ENCODE assay signal across 8 mouse cellular contexts in the genomic region with DNA sequence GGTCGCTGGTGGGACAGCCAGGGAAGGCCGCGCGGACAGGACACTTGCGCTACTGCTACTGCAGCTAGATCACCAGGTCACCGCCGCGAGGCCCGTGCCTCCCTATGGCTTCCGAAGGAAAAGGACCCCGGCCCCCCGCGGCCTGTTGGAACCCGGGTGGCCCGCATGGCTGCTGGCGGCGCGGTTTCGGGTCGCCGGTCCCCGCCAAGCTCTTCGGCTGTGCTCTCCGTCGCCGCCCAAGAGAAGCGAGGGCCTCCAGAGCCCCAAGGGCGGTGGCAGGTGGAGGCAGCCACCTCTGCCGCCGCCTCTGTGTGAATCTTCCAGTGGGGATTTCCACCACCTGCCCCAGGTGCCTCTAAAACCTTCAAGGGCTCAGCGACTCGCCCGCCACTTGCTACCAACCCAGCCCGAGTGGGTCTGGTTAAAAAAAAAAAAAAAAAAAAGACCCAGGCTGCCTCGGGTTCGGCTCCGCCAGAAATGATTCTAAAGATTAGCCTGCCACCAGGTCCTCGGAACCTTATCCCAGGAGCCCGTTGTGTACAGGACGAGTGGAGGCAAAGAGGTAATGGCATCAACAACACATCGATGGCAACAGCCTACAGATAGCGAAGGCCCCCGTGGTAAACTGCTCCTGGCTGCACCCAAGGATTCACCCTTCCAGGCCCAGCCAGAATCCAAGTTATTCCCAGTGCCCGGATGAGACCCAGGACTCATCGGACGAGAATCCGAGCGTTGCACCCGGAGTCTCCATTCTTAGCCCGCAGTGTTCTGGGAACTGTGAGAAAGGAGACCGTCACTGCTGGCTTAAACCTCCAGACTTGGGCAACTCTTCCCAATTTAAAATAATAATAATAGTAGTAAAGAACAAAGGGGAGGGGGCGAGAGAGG. TPM values are rescaled to one million over a fixed set of nuclear protein-coding genes. Genes with fewer than 3 reads are reported as not detected.
DNase-seq lines count a peak whose midpoint lies in the region; ATAC-seq and TF ChIP-seq lines count a peak whose summit lies in the region.

No protein-coding gene starts in this region.

- 0 out of 2 replicates have a peak overlapping the region, but pooled peaks have one; percentile 84 for H3K4me2 ChIP-seq in CH12.LX (ENCODE audit: insufficient read depth, low read depth, poor library complexity, severe bottlenecking)
- peak overlapping the region; percentile 66 for H3K4me2 ChIP-seq in forebrain, postnatal 0 days (ENCODE audit: low read depth)
- peak overlapping the region; percentile 38 for H3K4me2 ChIP-seq in liver, embryonic 16.5 days (ENCODE audit: low read depth, low read length)

- peak overlapping the region; percentile 58 for H3K4me3 ChIP-seq in erythroblast, embryonic 14.5 days (replicated peaks)
- H3K4me3 ChIP-seq in CH12.LX (replicated peaks in 1 of 3; ENCODE audit: low read depth in 2 of 3, low read length in 2 of 3, poor library complexity in 1 of 3), result no peak overlapping the region
- H3K4me3 ChIP-seq in forebrain, postnatal 0 days (ENCODE audit: low read depth, low read length), result peak overlapping the region; percentile 40
- peak overlapping the region; percentile 65 for H3K4me3 ChIP-seq in liver, embryonic 16.5 days (ENCODE audit: low read depth, low read length)

- H3K27me3 ChIP-seq in erythroblast, embryonic 14.5 days (ENCODE audit: control insufficient read depth), result peaks cover 94% of the 10 kb centered on the region
- H3K27me3 ChIP-seq in CH12.LX (replicated peaks), result peaks cover 21% of the 10 kb centered on the region
- H3K27me3 ChIP-seq in forebrain, postnatal 0 days (ENCODE audit: insufficient read depth, low read length), result peaks cover 87% of the 10 kb centered on the region
- peaks cover 75% of the 10 kb centered on the region for H3K27me3 ChIP-seq in liver, embryonic 16.5 days (ENCODE audit: control insufficient read depth, insufficient read depth, low read depth, low read length)

- no peak for TF ChIP-seq CTCF in CH12.LX (conservative IDR thresholded peaks at IDR 0.05 in 1 of 2, IDR thresholded peaks at IDR 0.05 in 1 of 2; ENCODE audit: low read depth in 2 of 2, low read length in 2 of 2)
- TF ChIP-seq CTCF in forebrain, postnatal 0 days (IDR thresholded peaks at IDR 0.05; ENCODE audit: low read depth), result no peak

- no peaks in the 10 kb centered on the region for H3K79me2 ChIP-seq in CH12.LX (replicated peaks; ENCODE audit: control insufficient read depth, extremely low read depth, insufficient read depth, poor library complexity, severe bottlenecking)

- no peak for DNase-seq in CH12.LX (ENCODE audit: extremely low read depth)
- no peak for DNase-seq in forebrain, postnatal 0 days
- DNase-seq in retina, postnatal 1 day, result no peak
- no peak for DNase-seq in layer of hippocampus, postnatal 14 days (ENCODE audit: low spot score in 2 of 2)
- no peak for DNase-seq in right cerebral cortex, postnatal 4 days

- H3K36me3 ChIP-seq in erythroblast, embryonic 14.5 days (ENCODE audit: control insufficient read depth), result no peaks in the 10 kb centered on the region
- H3K36me3 ChIP-seq in CH12.LX (replicated peaks in 1 of 2; ENCODE audit: control insufficient read depth in 1 of 2, insufficient read depth in 1 of 2, low read length in 1 of 2), result no peaks in the 10 kb centered on the region
- H3K36me3 ChIP-seq in forebrain, postnatal 0 days (ENCODE audit: insufficient read depth), result no peaks in the 10 kb centered on the region
- no peaks in the 10 kb centered on the region for H3K36me3 ChIP-seq in liver, embryonic 16.5 days (ENCODE audit: control insufficient read depth, insufficient read depth)

- dilution Hi-C loops in CH12.LX (cut with MboI; ENCODE audit: extremely low pct_ligation_motif_present, extremely low pct_unique_long_range_greater_than_20kb, low sequenced_read_pairs), result no loop called here

- in situ Hi-C loops in CH12.LX (cut with MboI; ENCODE audit: low pct_ligation_motif_present, low pct_unique_long_range_greater_than_20kb, low sequenced_read_pairs), result loop anchor here (10.0 kb wide), 2 partner anchors 305 to 515 kb away; a partner anchor contains a TSS

- H3K27ac ChIP-seq in CH12.LX (ENCODE audit: insufficient read depth, low read depth), result no peak overlapping the region
- H3K27ac ChIP-seq in forebrain, postnatal 0 days (ENCODE audit: low read depth, low read length), result no peak overlapping the region
- peak overlapping the region; percentile 58 for H3K27ac ChIP-seq in liver, embryonic 16.5 days (ENCODE audit: low read length)

- no peak for TF ChIP-seq EP300 in CH12.LX (IDR thresholded peaks at IDR 0.05; ENCODE audit: low read length)

- peaks cover 3% of the 10 kb centered on the region; the same call in 1 of the 2 replicates for H3K9me3 ChIP-seq in erythroblast, embryonic 14.5 days (ENCODE audit: control insufficient read depth, low read length)
- H3K9me3 ChIP-seq in CH12.LX (replicated peaks; ENCODE audit: low read length), result no peaks in the 10 kb centered on the region
- no peaks in the 10 kb centered on the region for H3K9me3 ChIP-seq in forebrain, postnatal 0 days (ENCODE audit: low read length)
- no peaks in the 10 kb centered on the region for H3K9me3 ChIP-seq in liver, embryonic 16.5 days (replicated peaks; ENCODE audit: control insufficient read depth, low read length)

- TF ChIP-seq POLR2A in CH12.LX (IDR thresholded peaks at IDR 0.05; ENCODE audit: low read depth, low read length), result no peak

- WGBS in forebrain, postnatal 0 days, result 6% methylated on average over 52 of the region's 52 CpGs
- WGBS in liver, embryonic 16.5 days (ENCODE audit: insufficient replicate concordance), result 3% methylated on average over 52 of the region's 52 CpGs

- H3K9ac ChIP-seq in CH12.LX (ENCODE audit: insufficient read depth, low read depth), result no peak overlapping the region
- peak overlapping the region; percentile 35; the same call in 1 of the 2 replicates for H3K9ac ChIP-seq in forebrain, postnatal 0 days
- peak overlapping the region; percentile 66 for H3K9ac ChIP-seq in liver, embryonic 16.5 days (ENCODE audit: low read depth, low read length)

- TF ChIP-seq RAD21 in CH12.LX (IDR thresholded peaks at IDR 0.05; ENCODE audit: low read depth, low read length), result no peak

- ATAC-seq in erythroblast, adult 5-6 weeks (replicated peaks; ENCODE audit: low FRiP score, poor library complexity, severe bottlenecking), result no peak
- no peak for ATAC-seq in forebrain, postnatal 0 days
- no peak for ATAC-seq in liver, embryonic 16.5 days (ENCODE audit: low read depth)

- H3K4me1 ChIP-seq in erythroblast, embryonic 14.5 days (ENCODE audit: control insufficient read depth), result peaks cover under 1% of the 10 kb centered on the region
- H3K4me1 ChIP-seq in CH12.LX (ENCODE audit: control insufficient read depth in 1 of 2, insufficient read depth in 2 of 2), result peaks cover 0 to 28% of the 10 kb centered on the region in 2 experiments; a peak in 2 of 4 replicates
- peaks cover 8% of the 10 kb centered on the region; the same call in 1 of the 2 replicates for H3K4me1 ChIP-seq in forebrain, postnatal 0 days (ENCODE audit: insufficient read depth)
- peaks cover 8% of the 10 kb centered on the region for H3K4me1 ChIP-seq in liver, embryonic 16.5 days (ENCODE audit: control insufficient read depth, low read depth, low read length)

TF ChIP-seq in CH12.LX, 34 proteins besides CTCF, POLR2A, EP300 and RAD21:
- TF ChIP-seq TCF12 (IDR thresholded peaks at IDR 0.05; ENCODE audit: low read depth, low read length), result no peak
- no peak for TF ChIP-seq IRF4 (IDR thresholded peaks at IDR 0.05; ENCODE audit: low read depth, low read length)
- TF ChIP-seq MYC (IDR thresholded peaks at IDR 0.05; ENCODE audit: low read depth, low read length), result no peak
- no peak for TF ChIP-seq NELFE (IDR thresholded peaks at IDR 0.05; ENCODE audit: low read depth, low read length)
- no peak for TF ChIP-seq CHD2 (IDR thresholded peaks at IDR 0.05; ENCODE audit: low read length)
- TF ChIP-seq PAX5 (IDR thresholded peaks at IDR 0.05; ENCODE audit: low read length), result no peak
- no peak for TF ChIP-seq RCOR1 (conservative IDR thresholded peaks at IDR 0.05; ENCODE audit: low read depth, low read length)
- TF ChIP-seq KAT2A (IDR thresholded peaks at IDR 0.05; ENCODE audit: insufficient replicate concordance, low read length), result no peak
TF ChIP-seq in CH12.LX: peak in this region for 0.

RNA-seq across cellular contexts. Expression of a gene that starts 2.6 kb away (rescaled TPM):
- 0.01 TPM in 2 replicates for polyA plus RNA-seq in erythroblast, embryonic 14.5 days (2012)
- not detected in 2 replicates for total RNA-seq in erythroblast, adult 5-6 weeks (2015; ENCODE audit: low replicate concordance)
- 1.1 TPM in 1 of 2 replicates, not detected in the other for total RNA-seq in erythroblast, adult 5-6 weeks (2017; ENCODE audit: low replicate concordance)
- 2.0 TPM in 2 replicates for total RNA-seq in CH12.LX (2012; rRNA removed)
- total RNA-seq in CH12.LX (2014; rRNA removed), result 1.9 and 2.0 TPM in 2 replicates
- polyA plus RNA-seq in CH12.LX (2012; ENCODE audit: insufficient read length, low read depth), result 0.61 and 1.1 TPM in 2 replicates
- 3.5 and 4.3 TPM in 2 replicates for total RNA-seq in forebrain, postnatal 0 days (2014; rRNA removed)
- polyA plus RNA-seq in forebrain, postnatal 0 days (2015; fragmentation: Nextera tagmentation; extraction: Ambion mirVana), result 1.1 and 1.2 TPM in 2 replicates
- 14.5 and 15.5 TPM in 2 replicates for polyA plus RNA-seq in liver, embryonic 16.5 days (2015; fragmentation: Nextera tagmentation; extraction: Ambion mirVana)
- under 1 TPM; 0.48 to 0.62 TPM for total RNA-seq in layer of hippocampus, postnatal 14 days (2021)

Comparison
In these comparisons a context has a peak if more than half of its experiments do, and no peak if none do; other contexts are left out.
1. H3K4me3 ChIP-seq: peak in erythroblast, embryonic 14.5 days (single experiment), forebrain, postnatal 0 days (single experiment) and liver, embryonic 16.5 days (single experiment); none in CH12.LX (0 of 3).
2. Peak in every context shown above with its lines, with median percentiles within 50 percentile points of each other: H3K4me2 ChIP-seq.